Mouse (Mus musculus) testis, adult 2 months (tissue): ENCODE measurements around the gene Cnbp.

Source experiments
- CTCF ChIP-seq: fragments of 200-500 bp; IDR thresholded peaks from 2 replicates; pipeline ENCODE4 v1.5.1; 2012; ENCODE audit warnings: low read depth, mild to moderate bottlenecking, inconsistent platforms, low read length, moderate library complexity; ENCODE audit not compliant: control insufficient read depth, insufficient read depth, insufficient replicate concordance
- POLR2A ChIP-seq: fragments of 200-500 bp; IDR thresholded peaks from 2 replicates; pipeline ENCODE4 v1.6.1; 2012; ENCODE audit warnings: low read depth, mild to moderate bottlenecking, inconsistent platforms, low read length, moderate library complexity; ENCODE audit not compliant: control insufficient read depth

- TF ChIP-seq CTCF = no peak
- TF ChIP-seq POLR2A = no peak
These were observed 43.0 kb upstream of the Cnbp start for GRCm38 (mm10) chr6:87893931-87894330.
